Mouse (Mus musculus): Measurements from ENCODE around the gene Tmem107.

Tmem107 gene

GRCm38 (mm10) chr11:69076572-69076971 is 6.0 kb downstream of the Tmem107 start:
- DNase-seq, result no peak

GRCm38 (mm10) chr11:69077316-69077715 is 6.7 kb downstream of the Tmem107 start:
- DNase-seq, result no peak

GRCm38 (mm10) chr11:69078041-69078440 is 7.4 kb downstream of the Tmem107 start:
- no peak for DNase-seq

GRCm38 (mm10) chr11:69078805-69079438 is 8.3 kb downstream of the Tmem107 start:
- peak; percentile 65 to 70 for DNase-seq

- DNase-seq, result no peak
These were observed 9.7 kb downstream of the Tmem107 start for GRCm38 (mm10) chr11:69080102-69080854.

- no peak for DNase-seq
These were observed 10.2 kb downstream of the Tmem107 start for GRCm38 (mm10) chr11:69080855-69081222.

GRCm38 (mm10) chr11:69081613-69082012 is 11.0 kb downstream of the Tmem107 start:
- DNase-seq, result no peak

GRCm38 (mm10) chr11:69085608-69086007 is 15.0 kb downstream of the Tmem107 start:
- no peak for DNase-seq

- DNase-seq, result no peak
These were observed 15.8 kb downstream of the Tmem107 start for GRCm38 (mm10) chr11:69086390-69086789.

- DNase-seq, result no peak
These were observed 16.5 kb downstream of the Tmem107 start for GRCm38 (mm10) chr11:69087082-69087481.

GRCm38 (mm10) chr11:69087597-69087996 is 17.0 kb downstream of the Tmem107 start:
- no peak for DNase-seq

GRCm38 (mm10) chr11:69088103-69088855 is 17.7 kb downstream of the Tmem107 start, which contains the start of gene Vamp2:
Gene Vamp2 (plus strand): TSS chr11:69088490.
- peak; percentile 95 to 97 for DNase-seq

- peak; percentile 16 to 45 for DNase-seq
These were observed 18.4 kb downstream of the Tmem107 start for GRCm38 (mm10) chr11:69088856-69089615.

- no peak for DNase-seq
These were observed 19.1 kb downstream of the Tmem107 start for GRCm38 (mm10) chr11:69089616-69090290.

- no peak for DNase-seq
These were observed 19.8 kb downstream of the Tmem107 start for GRCm38 (mm10) chr11:69090367-69090766.

GRCm38 (mm10) chr11:69091566-69092385 is 21.2 kb downstream of the Tmem107 start:
- peak in 1 of 2 experiments; percentile 7 for DNase-seq

GRCm38 (mm10) chr11:69092386-69092751 is 21.8 kb downstream of the Tmem107 start:
- DNase-seq, result peak; percentile 97

- DNase-seq, result peak; percentile 54 to 57
These were observed 22.3 kb downstream of the Tmem107 start for GRCm38 (mm10) chr11:69092871-69093270.

GRCm38 (mm10) chr11:69093856-69094255 is 23.2 kb downstream of the Tmem107 start:
- DNase-seq, result peak in 1 of 2 experiments; percentile 7

- peak; percentile 98 to 99 for DNase-seq
These were observed 24.3 kb downstream of the Tmem107 start, which contains the start of gene Per1 for GRCm38 (mm10) chr11:69094697-69095429. Gene Per1 (plus strand): TSS chr11:69095217.
